Mouse (Mus musculus) cortical plate, adult 2 months (tissue): ENCODE results near the gene F13a1. TPM values are rescaled to one million over a fixed set of nuclear protein-coding genes. Genes with fewer than 3 reads are reported as not detected.

ENCODE experiments used
- H3K27ac ChIP-seq: fragments of 200-500 bp; 2 replicates; pipeline ENCODE4 v1.5.1; 2012; ENCODE audit warnings: low read length, control low read depth, inconsistent platforms; ENCODE audit not compliant: insufficient read depth
- H3K4me1 ChIP-seq: fragments of 200-500 bp; 2 replicates; pipeline ENCODE4 v1.6.1; 2011; ENCODE audit warnings: low read length; ENCODE audit not compliant: control insufficient read depth, insufficient read depth
- H3K4me3 ChIP-seq: fragments of 200-500 bp; 2 replicates; pipeline ENCODE4 v1.5.1; 2011; ENCODE audit warnings: mild to moderate bottlenecking, low read length, control low read depth; ENCODE audit not compliant: insufficient read depth
- CTCF ChIP-seq: fragments of 200-500 bp; IDR thresholded peaks from 2 replicates; pipeline ENCODE4 v1.5.1; 2011; ENCODE audit warnings: mild to moderate bottlenecking, control low read depth, low read length; ENCODE audit not compliant: insufficient read depth; ENCODE audit errors: extremely low read depth
- POLR2A ChIP-seq: fragments of 200-500 bp; IDR thresholded peaks from 2 replicates; pipeline ENCODE4 v1.6.1; 2011; ENCODE audit warnings: mild to moderate bottlenecking, low read length, control low read depth; ENCODE audit not compliant: insufficient read depth; ENCODE audit errors: extremely low read depth
- polyA plus RNA-seq: library from polyadenylated mRNA; depleted of rRNA; stranded (reverse); fragments of >200 nt; gene quantifications from 2 replicates; pipeline ENCODE4 v1.2.3, GENCODE M21; 2012

Gene F13a1
- polyA plus RNA-seq, 1 experiment: 1.1 TPM

DNA sequence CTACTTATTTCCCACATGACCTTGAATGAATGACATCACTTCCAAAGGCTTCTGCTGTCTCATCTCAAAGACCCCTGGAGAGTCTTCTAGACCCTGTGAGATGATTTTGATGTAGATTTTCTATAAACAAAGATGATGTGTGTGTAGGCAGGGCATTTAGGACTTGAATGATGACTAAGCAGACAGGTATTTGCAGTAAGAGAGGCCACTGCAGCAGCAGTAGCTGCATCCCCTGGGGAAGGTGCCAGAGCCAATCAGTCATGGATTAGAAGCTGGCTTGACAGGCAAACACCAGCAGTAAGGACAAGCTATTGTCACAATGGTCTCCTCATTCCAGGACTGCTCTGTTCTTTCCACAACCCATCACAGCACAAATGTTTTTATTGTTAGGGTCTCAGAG lies 87.1 kb downstream of the F13a1 start:
- Histone ChIP-seq H3K4me3 (no peak overlapping the region), H3K4me1 (no peaks in the 10 kb centered on the region), H3K27ac (no peak overlapping the region)
- no peak for TF ChIP-seq CTCF
- no peak for TF ChIP-seq POLR2A

DNA sequence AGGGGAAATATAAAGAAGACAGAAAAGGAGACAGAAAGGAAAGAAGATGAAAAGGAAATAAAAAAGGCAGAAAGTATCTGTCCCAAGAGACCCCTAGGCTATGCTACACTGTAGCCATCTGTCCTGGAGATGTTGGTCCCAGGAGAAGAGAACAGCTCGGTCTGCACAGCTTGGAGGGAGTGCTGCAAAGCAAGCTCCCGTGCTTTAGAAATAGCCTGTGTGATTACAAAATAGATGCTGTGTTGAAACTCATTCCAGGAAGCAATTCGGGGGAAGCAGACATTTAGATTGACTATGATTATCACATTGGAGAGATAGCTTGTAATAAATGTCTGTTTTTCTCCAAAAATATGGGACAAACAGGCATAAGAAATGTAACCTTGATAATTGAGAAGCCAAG lies 91.0 kb downstream of the F13a1 start:
- TF ChIP-seq POLR2A: no peak
- TF ChIP-seq CTCF: no peak
- Histone ChIP-seq H3K4me3 (no peak overlapping the region), H3K4me1 (no peaks in the 10 kb centered on the region), H3K27ac (no peak overlapping the region)

- Histone ChIP-seq H3K4me3 (no peak overlapping the region), H3K4me1 (no peaks in the 10 kb centered on the region), H3K27ac (no peak overlapping the region)
- TF ChIP-seq CTCF: no peak
- TF ChIP-seq POLR2A: no peak
These were observed 95.1 kb downstream of the F13a1 start for GRCm38 (mm10) chr13:36954937-36955336.

- TF ChIP-seq CTCF: no peak
- no peak for TF ChIP-seq POLR2A
- H3K4me1 ChIP-seq: no peaks in the 10 kb centered on the region
- H3K4me3 ChIP-seq: no peak overlapping the region
- no peak overlapping the region for H3K27ac ChIP-seq
These were observed 96.4 kb downstream of the F13a1 start for GRCm38 (mm10) chr13:36953676-36954075.

GRCm38 (mm10) chr13:36941891-36942290 lies 108.2 kb downstream of the F13a1 start:
- TF ChIP-seq CTCF (no peak), POLR2A (no peak)
- no peak overlapping the region for H3K27ac ChIP-seq
- H3K4me3 ChIP-seq: no peak overlapping the region
- no peaks in the 10 kb centered on the region; the same call in 1 of the 2 replicates for H3K4me1 ChIP-seq

GRCm38 (mm10) chr13:36932066-36932465 lies 118.0 kb downstream of the F13a1 start:
- no peaks in the 10 kb centered on the region for H3K4me1 ChIP-seq
- TF ChIP-seq POLR2A: no peak
- no peak for TF ChIP-seq CTCF
- no peak overlapping the region for H3K4me3 ChIP-seq
- no peak overlapping the region for H3K27ac ChIP-seq

DNA sequence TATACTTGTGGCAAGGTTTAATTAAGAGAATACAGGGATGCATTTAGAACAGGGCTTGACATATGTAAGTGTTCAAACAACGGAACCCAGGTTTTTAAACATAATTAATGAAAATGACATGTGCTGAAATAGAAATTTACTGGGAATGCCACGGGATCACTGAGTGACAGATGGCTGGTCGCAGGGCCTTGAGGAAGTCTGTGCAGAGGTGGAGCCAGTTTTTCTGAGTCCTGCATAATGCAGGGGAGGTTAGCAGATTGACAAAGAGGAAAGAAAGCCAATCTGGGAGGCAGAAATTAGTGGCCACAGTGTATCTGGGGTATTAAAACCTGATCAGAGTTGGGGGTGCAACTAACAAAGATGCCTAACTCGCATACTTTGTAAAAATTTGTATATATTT lies 130.3 kb downstream of the F13a1 start:
- no peak overlapping the region for H3K27ac ChIP-seq
- TF ChIP-seq POLR2A (no peak), CTCF (no peak)
- no peak overlapping the region for H3K4me3 ChIP-seq
- H3K4me1 ChIP-seq: no peaks in the 10 kb centered on the region

GRCm38 (mm10) chr13:36903885-36904284 lies 146.2 kb downstream of the F13a1 start:
- Histone ChIP-seq H3K27ac (no peak overlapping the region), H3K4me3 (no peak overlapping the region), H3K4me1 (no peaks in the 10 kb centered on the region)
- no peak for TF ChIP-seq POLR2A
- TF ChIP-seq CTCF: no peak

- TF ChIP-seq POLR2A (no peak), CTCF (no peak)
- H3K27ac ChIP-seq: no peak overlapping the region
These were observed 146.6 kb downstream of the F13a1 start for GRCm38 (mm10) chr13:36903447-36903846.

GRCm38 (mm10) chr13:36901603-36902002 lies 148.4 kb downstream of the F13a1 start:
- no peaks in the 10 kb centered on the region for H3K4me1 ChIP-seq
- no peak overlapping the region for H3K27ac ChIP-seq
- TF ChIP-seq CTCF (no peak), POLR2A (no peak)
- no peak overlapping the region for H3K4me3 ChIP-seq

More at GRCm38 (mm10) chr13:36903447-36903846, 146.6 kb downstream of the F13a1 start:
- H3K4me1 ChIP-seq: no peaks in the 10 kb centered on the region
- H3K4me3 ChIP-seq: no peak overlapping the region
